Mouse (Mus musculus) fibroblast of lung, adult 2 months (primary cell): ENCODE measurements at regions not wholly inside any gene's neighbourhood (a gene's known extent, or its start where the extent isn't known, plus 50 kb on each side); places are given as distances from the start of the nearest gene placed in this dataset.

ENCODE experiments used
- DNase-seq: peaks from one replicate; pipeline ENCODE4 v3.0.0-alpha.2; 2011; ENCODE audit warnings: low read depth

DNA sequence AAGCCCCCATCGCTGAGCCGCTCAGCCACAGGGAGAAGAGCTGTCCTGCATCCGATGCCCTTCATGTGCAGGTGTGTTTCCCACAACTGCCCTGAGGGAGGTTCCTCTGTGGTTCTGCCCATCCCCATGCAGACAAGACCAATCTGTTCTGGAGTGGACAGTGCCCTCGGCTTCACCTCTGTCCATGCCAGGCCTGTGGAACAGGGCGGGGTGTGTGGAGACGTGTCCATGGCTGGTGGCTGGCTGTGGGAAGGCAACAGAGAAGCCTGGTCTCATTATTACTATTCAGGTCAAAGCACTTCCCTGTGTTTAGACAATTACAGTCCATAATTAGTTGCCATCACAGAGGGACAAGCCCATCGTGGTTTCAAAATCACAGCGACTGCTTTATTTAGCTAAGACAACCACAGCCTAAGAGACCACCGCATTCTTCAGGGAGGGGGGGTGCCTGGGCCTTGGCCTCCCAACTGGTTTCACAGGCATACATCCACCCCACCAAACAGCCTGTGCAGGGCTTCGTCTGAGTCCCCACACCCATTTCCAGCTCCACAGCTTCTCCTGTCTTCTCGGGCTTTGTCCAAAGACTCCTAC, 97.7 kb downstream of the Rplp1 start:
- DNase-seq, result no peak

DNA sequence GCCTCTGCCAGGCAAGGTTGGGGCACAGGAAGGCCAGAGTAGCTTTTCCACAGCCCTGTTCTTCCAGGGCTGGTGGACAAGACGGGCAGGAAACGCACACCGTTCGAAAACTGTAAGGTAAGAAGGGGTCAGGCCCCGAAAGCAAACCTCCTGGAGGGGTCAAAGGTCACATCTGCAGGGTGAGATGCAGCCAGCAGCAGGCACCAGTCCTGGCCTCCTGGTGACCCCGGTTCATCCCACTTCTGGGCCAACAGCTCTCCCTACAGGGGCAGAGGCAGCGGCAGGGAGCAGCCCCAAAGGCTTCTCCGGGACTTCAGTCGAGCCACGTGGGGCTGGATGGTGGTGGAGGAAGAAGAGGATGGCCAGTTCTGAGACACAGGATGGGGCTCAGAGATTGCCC, 98.3 kb downstream of the Rplp1 start:
- no peak for DNase-seq

DNA sequence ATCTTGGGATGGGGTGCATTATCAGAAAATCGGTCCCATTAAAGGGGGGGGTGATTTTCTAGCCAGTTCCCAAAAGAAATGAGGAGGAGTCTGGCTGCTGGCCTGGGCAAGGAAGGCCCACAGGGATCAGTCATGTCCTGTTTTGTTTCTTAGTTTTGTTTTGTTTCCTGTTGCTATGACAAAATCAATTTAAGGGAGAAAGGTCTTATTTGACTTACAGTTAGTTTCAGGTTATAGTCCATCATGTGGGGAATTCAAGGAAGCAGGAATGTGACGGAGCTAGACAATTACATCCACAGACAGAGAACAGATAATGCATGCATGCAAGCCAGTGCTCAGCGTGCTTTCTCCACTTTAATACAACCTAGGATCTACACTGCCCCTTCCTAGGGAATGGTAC, 101.1 kb downstream of the Rplp1 start:
- no peak for DNase-seq

DNA sequence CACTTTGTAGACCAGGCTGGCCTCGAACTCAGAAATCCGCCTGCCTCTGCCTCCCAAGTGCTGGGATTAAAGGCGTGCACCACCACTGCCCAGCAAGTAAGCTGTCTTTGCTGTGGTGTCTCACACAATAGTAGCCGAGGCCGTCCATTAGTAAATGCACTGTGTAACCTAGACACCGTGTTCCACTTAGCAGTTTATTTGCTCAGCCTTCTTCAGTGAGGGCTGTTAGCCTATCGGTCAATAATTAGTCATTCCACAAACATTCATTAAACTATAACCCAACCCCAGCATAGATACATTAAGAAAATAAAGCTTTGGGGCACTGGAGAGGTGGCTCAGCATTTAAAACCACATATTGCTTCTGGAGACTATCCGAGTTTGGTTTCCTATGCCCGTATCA, 102.0 kb downstream of the Rplp1 start:
- DNase-seq, result no peak

DNA sequence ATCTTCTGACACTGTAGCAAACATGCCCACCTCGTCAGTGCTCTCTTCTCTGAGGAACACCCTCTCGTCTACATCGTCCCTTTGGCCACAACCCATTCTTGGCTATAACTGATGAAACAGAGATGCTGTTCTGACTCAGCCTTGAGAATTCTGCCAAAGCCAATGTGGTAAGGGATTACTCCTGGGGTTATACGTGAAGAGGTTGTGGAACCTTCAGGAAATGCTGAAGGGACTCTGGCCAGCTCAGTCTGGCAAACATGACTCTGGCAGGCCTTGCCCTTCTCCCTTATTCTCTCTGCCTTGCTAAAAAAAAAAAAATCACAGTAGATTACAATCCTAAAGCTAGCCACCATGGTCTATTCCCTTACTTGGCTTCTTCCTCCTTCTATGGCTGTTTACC, 103.9 kb downstream of the Rplp1 start:
- peak; percentile 37 for DNase-seq

DNA sequence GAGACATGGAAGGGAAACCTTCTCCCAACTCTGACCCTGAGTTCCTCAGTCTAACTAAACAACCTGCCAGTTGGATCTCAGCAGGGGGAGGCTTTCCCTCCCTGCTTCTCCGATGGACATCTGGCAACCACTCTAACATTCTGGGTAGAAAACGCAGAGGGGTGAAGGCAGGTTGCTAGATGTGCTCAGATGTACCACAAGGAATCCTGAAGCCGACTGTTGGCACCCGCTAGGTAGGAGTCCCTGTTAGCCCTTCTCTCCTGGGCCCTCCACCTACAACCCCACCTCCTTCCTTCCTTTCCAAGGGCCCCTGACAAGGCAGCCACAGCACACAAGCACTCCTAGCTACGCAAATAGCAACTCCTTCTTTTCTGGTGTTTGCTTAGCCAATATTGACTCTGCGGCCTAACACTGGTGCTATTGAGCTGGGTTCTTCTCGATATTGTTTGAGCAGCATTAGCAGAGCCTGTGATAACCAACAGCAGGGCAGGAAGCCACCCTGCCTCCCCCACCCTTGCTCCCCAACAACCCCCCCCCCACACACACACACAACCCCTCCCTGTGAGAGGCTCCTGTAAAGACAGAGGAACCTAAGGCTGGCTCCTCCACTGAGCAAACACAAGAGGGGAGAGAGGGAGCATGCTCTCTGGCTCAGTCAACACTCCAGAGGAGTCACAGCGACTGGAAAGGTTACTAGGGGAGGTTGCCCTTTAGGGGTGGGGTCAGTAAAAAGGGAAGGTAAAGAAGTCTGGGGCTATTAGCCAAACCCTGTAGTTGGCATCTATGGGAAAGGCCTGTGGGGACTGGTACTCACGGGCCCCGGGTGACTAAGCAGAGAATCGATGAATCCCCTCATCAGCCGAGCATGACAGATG, 105.8 kb downstream of the Rplp1 start:
- DNase-seq, result no peak

GRCm38 (mm10) chr9:61805971-61806370, 108.4 kb downstream of the Rplp1 start:
- no peak for DNase-seq

- DNase-seq, result no peak
Measured at GRCm38 (mm10) chr9:61803555-61803954, 110.8 kb downstream of the Rplp1 start.

GRCm38 (mm10) chr9:61802694-61803093, 111.6 kb downstream of the Rplp1 start:
- no peak for DNase-seq

GRCm38 (mm10) chr9:61799535-61799934, 114.8 kb downstream of the Rplp1 start:
- no peak for DNase-seq

- DNase-seq, result no peak
Measured at GRCm38 (mm10) chr9:61795910-61796309, 118.4 kb downstream of the Rplp1 start.

- DNase-seq, result no peak
Measured at GRCm38 (mm10) chr9:61791435-61792064, 122.8 kb downstream of the Rplp1 start.

DNA sequence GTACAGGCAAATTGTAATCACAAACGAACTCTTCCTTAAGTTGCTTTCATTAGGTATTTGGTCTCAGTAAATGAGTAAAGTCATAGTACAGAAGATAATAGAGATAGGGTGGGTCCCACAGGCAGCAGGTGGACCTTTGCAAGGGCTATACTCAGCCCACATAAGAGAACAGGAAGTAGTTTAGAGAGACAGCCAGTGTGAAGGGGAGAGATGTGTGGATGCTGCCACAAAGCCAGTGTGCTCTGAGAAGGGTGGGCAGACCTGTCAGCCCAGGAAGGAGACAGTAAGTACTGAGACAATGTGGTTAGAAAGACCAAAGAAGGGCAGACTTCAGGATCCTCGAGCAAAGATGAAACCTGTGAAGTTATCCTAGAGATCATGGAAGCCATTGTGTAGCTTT, 123.5 kb downstream of the Rplp1 start:
- no peak for DNase-seq

DNA sequence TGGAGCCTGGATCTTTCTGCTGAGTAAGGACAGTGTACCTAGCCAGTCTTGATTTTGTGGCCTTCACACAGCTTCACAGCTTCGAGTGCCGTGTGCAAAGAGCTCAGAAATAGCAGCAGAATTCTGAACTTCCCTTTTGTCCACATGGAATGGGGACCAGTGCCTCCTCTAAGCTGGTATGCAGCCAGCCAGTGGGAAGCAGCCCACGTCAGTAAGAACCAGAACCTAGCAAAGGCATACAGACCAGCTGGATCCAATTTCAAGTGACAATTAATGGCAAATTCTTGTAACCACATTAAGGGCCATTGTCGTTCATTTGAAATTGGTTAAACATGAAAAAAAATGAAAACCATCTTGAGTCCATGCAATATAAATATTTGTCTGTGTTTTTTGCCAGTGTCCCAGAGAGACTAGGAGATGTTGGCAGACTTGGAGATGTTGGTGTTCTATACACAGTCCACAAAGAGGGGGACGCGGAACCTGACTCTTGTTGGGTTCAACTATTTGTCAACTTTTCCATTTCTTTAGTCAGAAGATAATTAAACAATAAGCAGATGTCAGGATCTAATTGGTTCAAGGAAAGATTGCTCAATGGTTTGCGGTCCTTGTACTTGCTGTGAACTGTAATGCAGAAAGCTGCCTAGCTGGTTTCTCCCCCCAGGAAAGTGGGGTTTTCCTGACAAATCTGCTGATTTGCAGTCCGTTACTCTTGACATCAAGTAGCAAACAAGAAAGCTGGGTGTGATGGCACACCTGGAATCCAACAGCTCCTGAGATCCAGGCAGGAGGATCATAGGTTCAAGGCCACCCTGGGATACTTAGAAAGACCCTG, 125.1 kb downstream of the Rplp1 start:
- DNase-seq, result peak; percentile 18

DNA sequence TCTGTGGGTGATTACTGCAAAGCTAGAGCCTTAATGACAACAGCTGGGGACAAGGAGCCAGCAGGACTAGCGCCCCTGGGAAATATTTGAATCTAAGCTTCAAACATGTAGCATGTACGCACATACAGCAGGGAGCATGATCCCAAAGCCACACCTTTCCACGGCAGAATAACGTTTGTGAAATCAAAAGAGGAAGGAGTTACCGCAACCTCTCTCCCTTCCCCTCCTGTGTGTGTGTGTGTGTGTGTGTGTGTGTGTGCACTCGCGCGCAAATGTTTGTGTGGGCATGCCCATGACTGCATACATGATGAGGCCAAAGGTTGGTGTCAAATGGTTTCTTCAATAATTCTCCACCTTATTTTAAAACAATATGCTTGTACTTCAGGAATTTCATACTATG, 132.9 kb downstream of the Rplp1 start:
- no peak for DNase-seq

- DNase-seq, result no peak
Measured at GRCm38 (mm10) chr9:61780186-61780939, 134.0 kb downstream of the Rplp1 start.

- DNase-seq, result no peak
Measured at GRCm38 (mm10) chr9:61779165-61779564, 135.2 kb downstream of the Rplp1 start.

GRCm38 (mm10) chr9:61776446-61776845, 137.9 kb downstream of the Rplp1 start:
- no peak for DNase-seq

DNA sequence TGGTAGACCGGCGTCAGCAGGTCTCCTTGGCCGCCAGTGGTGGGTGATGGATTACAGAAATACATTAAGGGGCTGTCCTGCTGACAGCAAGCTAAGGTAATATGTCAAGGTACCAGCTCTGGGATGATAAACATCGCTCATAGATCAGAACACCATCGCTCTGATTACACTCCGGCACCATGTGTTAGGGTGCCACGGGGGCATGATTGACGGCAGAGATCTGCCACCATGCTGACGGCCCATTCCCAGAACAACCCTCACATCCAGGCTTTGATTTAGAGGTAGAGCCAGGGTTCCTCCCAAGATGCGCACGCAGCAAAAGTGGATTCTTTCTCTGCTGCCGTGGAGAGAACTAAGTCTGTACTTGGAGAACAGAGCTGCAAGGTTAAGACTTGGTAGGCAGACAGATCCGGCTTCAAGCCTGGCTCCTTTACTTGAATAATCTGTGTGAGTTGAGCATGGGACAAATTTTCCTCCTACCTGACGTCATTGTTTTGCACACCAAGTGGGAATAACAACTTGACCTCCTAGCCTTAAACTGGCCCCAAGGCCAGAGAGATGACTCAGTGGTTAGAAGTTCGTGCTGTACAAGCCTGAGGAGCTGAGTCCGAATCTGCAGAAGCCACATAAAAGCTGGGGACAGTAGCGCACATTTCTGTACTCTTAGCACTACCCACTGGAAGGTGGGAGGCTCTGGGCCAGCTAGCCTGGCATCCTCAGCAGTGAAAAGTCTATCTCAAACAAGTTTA, 144.0 kb downstream of the Rplp1 start:
- DNase-seq, result no peak

DNA sequence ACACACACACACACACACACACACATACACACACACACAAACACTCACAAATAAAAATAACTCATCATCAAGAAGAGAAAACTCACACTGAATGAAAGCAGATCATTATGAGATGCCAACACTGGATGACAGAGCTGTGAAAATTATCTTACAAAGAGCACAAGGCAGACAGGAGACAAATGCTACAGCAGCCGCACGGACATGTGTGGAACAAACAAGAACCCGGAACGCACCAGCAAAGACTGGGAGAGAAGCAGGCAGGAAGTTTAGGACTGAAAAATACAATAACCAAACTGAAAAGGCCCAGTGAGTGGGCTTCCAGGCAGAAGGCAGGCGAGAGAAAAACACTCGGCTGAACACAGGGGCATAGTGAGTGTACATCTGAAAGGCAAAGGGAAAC, 148.2 kb downstream of the Rplp1 start:
- no peak for DNase-seq

- no peak for DNase-seq
Measured at GRCm38 (mm10) chr9:61765366-61765765, 149.0 kb downstream of the Rplp1 start.
